Comparison of ENCODE assay signal across 9 mouse cellular contexts in the genomic region with DNA sequence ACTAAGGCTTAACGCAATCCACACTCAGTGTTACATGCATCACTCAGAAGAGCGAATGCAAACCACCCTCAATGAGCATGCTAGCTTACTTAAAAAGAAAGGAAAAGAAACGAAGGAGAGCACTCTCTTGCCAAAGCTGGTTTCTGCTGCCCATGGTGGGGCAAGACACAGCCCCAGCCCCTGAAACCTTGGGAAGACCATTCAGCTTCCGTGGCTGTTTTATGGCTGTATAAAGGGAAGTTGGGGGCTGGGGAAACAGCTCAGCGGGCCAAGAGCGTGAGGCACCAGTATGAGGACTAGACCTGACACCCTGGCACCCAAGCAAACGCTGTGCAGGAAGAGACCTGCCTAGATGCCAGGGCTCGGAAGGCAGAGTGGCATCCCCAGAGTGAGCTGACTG. TPM values are rescaled to one million over a fixed set of nuclear protein-coding genes. Genes with fewer than 3 reads are reported as not detected.
DNase-seq lines count a peak whose midpoint lies in the region; ATAC-seq and TF ChIP-seq lines count a peak whose summit lies in the region.
"Not testable (repeated sequence)": the region's sequence is repeated elsewhere in the genome, so short reads cannot be mapped to it uniquely, and the experiment has no call there.
"Had no signal": no experiment of that assay in that cellular context is flagged by ENCODE, and none has a peak within 500 bp of the region (broad histone marks: within the 10 kb centered on the region; RNA-seq: fewer than 3 reads in every experiment).

No protein-coding gene starts in this region.

- peak; percentile 40; the same call in 1 of the 2 replicates for ATAC-seq in granulocyte monocyte progenitor cell, adult 5-6 weeks (replicated peaks; ENCODE audit: poor library complexity, severe bottlenecking)
- peak; percentile 45 for ATAC-seq in megakaryocyte, adult 5-6 weeks (ENCODE audit: poor library complexity, severe bottlenecking)

- H3K9me3 ChIP-seq in midbrain, embryonic 10.5 days (replicated peaks) = not testable (repeated sequence)

- intact Hi-C loops in gastrocnemius, adult 2 months (cut with DNase I) = not testable (repeated sequence)

- TF ChIP-seq CTCF in gastrocnemius, adult 2 months (IDR thresholded peaks at IDR 0.05) = not testable (repeated sequence)

- DNase-seq in gastrocnemius, adult 2 months = peak; percentile 23
- peak; percentile 5 for DNase-seq in midbrain, embryonic 10.5 days (ENCODE audit: low spot score)
- DNase-seq in testis, postnatal 10 days (ENCODE audit: low spot score) = peak; percentile 37

- not testable (repeated sequence) for H3K36me3 ChIP-seq in midbrain, embryonic 10.5 days

- H3K4me3 ChIP-seq in gastrocnemius, adult 2 months; midbrain, embryonic 10.5 days: not testable (repeated sequence)

- 85% methylated on average over 8 of the region's 8 CpGs for WGBS in midbrain, embryonic 10.5 days

- not testable (repeated sequence) for H3K4me1 ChIP-seq in midbrain, embryonic 10.5 days

- H3K27me3 ChIP-seq in midbrain, embryonic 10.5 days (ENCODE audit: low read depth, poor library complexity, severe bottlenecking) = not testable (repeated sequence)

- not testable (repeated sequence) for H3K27ac ChIP-seq in gastrocnemius, adult 2 months; midbrain, embryonic 10.5 days (replicated peaks)

RNA-seq across cellular contexts. Expression of a gene that starts 17.3 kb away (rescaled TPM):
- total RNA-seq in gastrocnemius, adult 2 months (2021) = 10 to 100 TPM; 54.7 to 57.4 TPM
- total RNA-seq in granulocyte monocyte progenitor cell, adult 5-6 weeks (2014; fragmentation: Nextera tagmentation) = 117 and 170 TPM in 2 replicates
- total RNA-seq in granulocyte monocyte progenitor cell, adult 5-6 weeks (2017) = 117 and 150 TPM in 2 replicates
- total RNA-seq in megakaryocyte, adult 5-6 weeks (2015) = 173 and 193 TPM in 2 replicates
- total RNA-seq in megakaryocyte, adult 5-6 weeks (2017) = 134 and 140 TPM in 2 replicates
- polyA plus RNA-seq in midbrain, embryonic 10.5 days (2016; fragmentation: Nextera tagmentation; extraction: Ambion mirVana) = 291 and 297 TPM in 2 replicates

RNA-seq across cellular contexts. Expression of a gene that starts 20.4 kb away (rescaled TPM):
- under 1 TPM in 1 of 2 experiments, not detected in 1; 0.31 TPM for total RNA-seq in gastrocnemius, adult 2 months (2021)
- total RNA-seq in granulocyte monocyte progenitor cell, adult 5-6 weeks (2014; fragmentation: Nextera tagmentation) = not detected in 2 replicates
- 0.21 and 0.60 TPM in 2 replicates for total RNA-seq in granulocyte monocyte progenitor cell, adult 5-6 weeks (2017)
- 5.4 and 7.3 TPM in 2 replicates for total RNA-seq in megakaryocyte, adult 5-6 weeks (2015)
- 5.7 and 7.4 TPM in 2 replicates for total RNA-seq in megakaryocyte, adult 5-6 weeks (2017)
- 0.07 and 0.14 TPM in 2 replicates for polyA plus RNA-seq in midbrain, embryonic 10.5 days (2016; fragmentation: Nextera tagmentation; extraction: Ambion mirVana)
- polyA plus RNA-seq: embryonic facial prominence, embryonic 10.5 days; forebrain, embryonic 11.5 days; G1E; Patski had no signal

RNA-seq across cellular contexts. Expression of a gene that starts 37.0 kb away (rescaled TPM):
- 1 to 10 TPM; 2.0 to 2.1 TPM for total RNA-seq in gastrocnemius, adult 2 months (2021)
- 1.2 and 13.1 TPM in 2 replicates for total RNA-seq in granulocyte monocyte progenitor cell, adult 5-6 weeks (2014; fragmentation: Nextera tagmentation)
- total RNA-seq in granulocyte monocyte progenitor cell, adult 5-6 weeks (2017) = 3.2 and 5.4 TPM in 2 replicates
- 4.7 and 11.7 TPM in 2 replicates for total RNA-seq in megakaryocyte, adult 5-6 weeks (2015)
- 5.7 and 10.4 TPM in 2 replicates for total RNA-seq in megakaryocyte, adult 5-6 weeks (2017)
- 38.9 and 41.6 TPM in 2 replicates for polyA plus RNA-seq in midbrain, embryonic 10.5 days (2016; fragmentation: Nextera tagmentation; extraction: Ambion mirVana)
